Mouse (Mus musculus) stomach, embryonic 14.5 days (tissue): Measurements from ENCODE around the gene Apeh. TPM values are rescaled to one million over a fixed set of nuclear protein-coding genes. Genes with fewer than 3 reads are reported as not detected.

ENCODE experiments used
- microRNA-seq: library from miRNA; unstranded; fragments of <30 nt; microRNA quantifications from one replicate; pipeline ENCODE4, GENCODE M21; 2016
- polyA plus RNA-seq: library from polyadenylated mRNA; unstranded; fragments of >200 nt; fragmentation: Nextera tagmentation; extraction: Ambion mirVana; gene quantifications from 2 replicates; pipeline ENCODE4 v1.2.1, GENCODE M21; 2014

The Apeh gene
- polyA plus RNA-seq, 1 experiment from 2014 or later: 52.2 TPM

Small RNA genes lying within 50 kb of the gene (microRNA-seq; reads per million reads assigned to microRNA genes)
- not detected for gene Gm47303
- not detected for gene Mir7088

Other genes with a start within 250 kb of the Apeh start
- 76.5 and 83.3 TPM in 2 replicates for gene Rbm6, start 221.4 kb downstream of the Apeh start, polyA plus RNA-seq
- 15.2 and 20.7 TPM in 2 replicates for gene Mon1a, start 206.5 kb downstream of the Apeh start, polyA plus RNA-seq
- 3.3 and 5.1 TPM in 2 replicates for gene Mst1r, start 187.7 kb downstream of the Apeh start, polyA plus RNA-seq
- not detected in 2 replicates for gene Actl11, start 166.1 kb downstream of the Apeh start, polyA plus RNA-seq
- 1.6 and 1.9 TPM in 2 replicates for gene Camkv, start 158.9 kb downstream of the Apeh start, polyA plus RNA-seq
- 18.9 and 21.2 TPM in 2 replicates for gene Traip, start 144.5 kb downstream of the Apeh start, polyA plus RNA-seq
- 48.7 and 54.0 TPM in 2 replicates for gene Uba7, start 119.1 kb downstream of the Apeh start, polyA plus RNA-seq
- gene Gm20661, start 111.5 kb downstream of the Apeh start, polyA plus RNA-seq: 11.6 and 12.8 TPM in 2 replicates
- 52.9 and 64.9 TPM in 2 replicates for gene Inka1, start 108.7 kb downstream of the Apeh start, polyA plus RNA-seq
- 19.7 and 23.9 TPM in 2 replicates for gene Cdhr4, start 102.1 kb downstream of the Apeh start, polyA plus RNA-seq
- gene Gm20662, start 98.3 kb downstream of the Apeh start, polyA plus RNA-seq: 0.20 and 0.84 TPM in 2 replicates
- 29.1 and 29.2 TPM in 2 replicates for gene Ip6k1, start 92.1 kb downstream of the Apeh start, polyA plus RNA-seq
- 21.4 and 26.6 TPM in 2 replicates for gene Gmppb, start 45.4 kb downstream of the Apeh start, polyA plus RNA-seq
- 3.1 TPM in 2 replicates for gene Amigo3, start 41.4 kb downstream of the Apeh start, polyA plus RNA-seq
- 3.7 and 4.4 TPM in 2 replicates for gene Mst1, start 14.2 kb downstream of the Apeh start, polyA plus RNA-seq
- gene Rnf123, start 11.3 kb downstream of the Apeh start, polyA plus RNA-seq: 31.1 and 33.5 TPM in 2 replicates
- gene Bsn, start 95.8 kb upstream of the Apeh start, polyA plus RNA-seq: 2.6 and 2.7 TPM in 2 replicates
- 79.9 and 82.1 TPM in 2 replicates for gene Dag1, start 169.4 kb upstream of the Apeh start, polyA plus RNA-seq
- gene Nicn1, start 195.8 kb upstream of the Apeh start, polyA plus RNA-seq: 44.2 and 46.9 TPM in 2 replicates
- gene Amt, start 202.2 kb upstream of the Apeh start, polyA plus RNA-seq: 21.3 and 27.4 TPM in 2 replicates
- 308 and 334 TPM in 2 replicates for gene Rhoa, start 211.5 kb upstream of the Apeh start, polyA plus RNA-seq
- 37.9 and 43.3 TPM in 2 replicates for gene Tcta, start 211.6 kb upstream of the Apeh start, polyA plus RNA-seq
- 676 and 679 TPM in 2 replicates for gene Gpx1, start 244.3 kb upstream of the Apeh start, polyA plus RNA-seq